Mouse (Mus musculus) liver, embryonic 11.5 days (tissue): Measurements from ENCODE around the gene Depdc1b. TPM values are rescaled to one million over a fixed set of nuclear protein-coding genes. Genes with fewer than 3 reads are reported as not detected.

Source experiments
- ATAC-seq: fragments of 200-750 bp; cut with Nextera tagmentation; replicated peaks from 2 replicates; pipeline ENCODE4 v1.8.0; 2017; ENCODE audit warnings: moderate number of reproducible peaks, mild to moderate bottlenecking, moderate TSS enrichment, moderate library complexity; ENCODE audit not compliant: low FRiP score
- DNase-seq: peaks from one replicate; pipeline ENCODE4 v3.0.0-alpha.2; 2017; ENCODE audit warnings: low spot score
- H3K27ac ChIP-seq: fragments of 300-500 bp; sonication (generic); 2 replicates; pipeline ENCODE4 v1.5.1; 2014; ENCODE audit warnings: mild to moderate bottlenecking, low read depth, low read length, control low read depth
- H3K27me3 ChIP-seq: fragments of 300-500 bp; sonication (generic); replicated peaks from 2 replicates; pipeline ENCODE4 v1.6.1; 2014; ENCODE audit warnings: low read length, mixed read lengths; ENCODE audit not compliant: control insufficient read depth, insufficient read depth
- H3K36me3 ChIP-seq: fragments of 300-500 bp; sonication (generic); 2 replicates; pipeline ENCODE4 v1.6.1; 2014; ENCODE audit warnings: mild to moderate bottlenecking, low read length, moderate library complexity, mixed read lengths; ENCODE audit not compliant: control insufficient read depth, insufficient read depth
- H3K4me1 ChIP-seq: fragments of 300-500 bp; sonication (generic); replicated peaks from 2 replicates; pipeline ENCODE4 v1.6.1; 2014; ENCODE audit warnings: low read length, mixed read lengths; ENCODE audit not compliant: control insufficient read depth, insufficient read depth
- H3K4me2 ChIP-seq: fragments of 300-500 bp; sonication (generic); 2 replicates; pipeline ENCODE4 v1.6.1; 2014; ENCODE audit warnings: mild to moderate bottlenecking, control low read depth, moderate library complexity
- H3K4me3 ChIP-seq: fragments of 300-500 bp; sonication (generic); 2 replicates; pipeline ENCODE4 v1.5.1; 2014; ENCODE audit warnings: low read depth, low read length, control low read depth
- H3K9ac ChIP-seq: fragments of 300-500 bp; sonication (generic); 2 replicates; pipeline ENCODE4 v1.6.1; 2014; ENCODE audit warnings: low read depth, low read length, control low read depth
- H3K9me3 ChIP-seq: fragments of 300-500 bp; sonication (generic); 2 replicates; pipeline ENCODE4 v1.6.1; 2016; ENCODE audit warnings: low read length, inconsistent platforms, mixed read lengths; ENCODE audit not compliant: control insufficient read depth
- WGBS: fragments of 180-500 bp; shearing (Covaris S2); extraction: QIAGEN DNeasy Blood & Tissue Kit; methylation state at CpG from one replicate; pipeline ENCODE4 v1.1.7; 2014; 5-methylcytosine and 5-hydroxymethylcytosine counted together
- polyA plus RNA-seq: library from polyadenylated mRNA; unstranded; fragments of >200 nt; fragmentation: Nextera tagmentation; extraction: Ambion mirVana; gene quantifications from 2 replicates; pipeline ENCODE4 v1.2.1, GENCODE M21; 2014

Depdc1b gene
- 13.5 and 14.9 TPM in 2 replicates for polyA plus RNA-seq

GRCm38 (mm10) chr13:108315702-108316486 is at the start of gene Depdc1b:
TSS of gene Depdc1b (plus strand) at chr13:108316332.
- Histone ChIP-seq H3K9me3 (no peaks in the 10 kb centered on the region), H3K4me1 (peaks cover 12% of the 10 kb centered on the region), H3K4me3 (peak within 1 kb of the TSS; percentile 91), H3K9ac (peak within 1 kb of the TSS; percentile 84), H3K27ac (peak within 1 kb of the TSS; percentile 90), H3K36me3 (no peaks in the 10 kb centered on the region; the same call in 1 of the 2 replicates), H3K27me3 (no peaks in the 10 kb centered on the region), H3K4me2 (peak within 1 kb of the TSS; percentile 89)
- peak; percentile 93 for ATAC-seq
- under 1% methylated on average over 48 of the region's 48 CpGs for WGBS
- peak; percentile 91 for DNase-seq

- no peak overlapping the region for H3K4me3 ChIP-seq
- H3K27ac ChIP-seq, result no peak overlapping the region
- no peak overlapping the region for H3K4me2 ChIP-seq
- no peak for ATAC-seq
- H3K27me3 ChIP-seq, result no peaks in the 10 kb centered on the region
- H3K9me3 ChIP-seq, result no peaks in the 10 kb centered on the region
- DNase-seq, result no peak
- 0 out of 2 replicates have a peak, but pooled peaks cover 3% of the 10 kb centered on the region for H3K4me1 ChIP-seq
- 48% methylated on average over 9 of the region's 9 CpGs for WGBS
- no peak overlapping the region for H3K9ac ChIP-seq
- no peaks in the 10 kb centered on the region for H3K36me3 ChIP-seq
Measured at GRCm38 (mm10) chr13:108267841-108268634, 48.1 kb upstream of the Depdc1b start.

GRCm38 (mm10) chr13:108271458-108272148 is 44.5 kb upstream of the Depdc1b start:
- Histone ChIP-seq H3K9me3 (no peaks in the 10 kb centered on the region), H3K9ac (no peak overlapping the region), H3K4me3 (no peak overlapping the region), H3K4me2 (no peak overlapping the region), H3K27me3 (no peaks in the 10 kb centered on the region), H3K4me1 (0 out of 2 replicates have a peak, but pooled peaks cover 3% of the 10 kb centered on the region), H3K27ac (no peak overlapping the region), H3K36me3 (no peaks in the 10 kb centered on the region)
- no peak for DNase-seq
- WGBS, result 45% methylated on average over 7 of the region's 7 CpGs
- no peak for ATAC-seq

GRCm38 (mm10) chr13:108272332-108272731 is 43.8 kb upstream of the Depdc1b start:
- Histone ChIP-seq H3K36me3 (no peaks in the 10 kb centered on the region), H3K9me3 (no peaks in the 10 kb centered on the region), H3K27ac (no peak overlapping the region), H3K27me3 (no peaks in the 10 kb centered on the region), H3K4me3 (no peak overlapping the region), H3K9ac (no peak overlapping the region), H3K4me2 (no peak overlapping the region), H3K4me1 (0 out of 2 replicates have a peak, but pooled peaks cover 3% of the 10 kb centered on the region)
- 64% methylated on average over 8 of the region's 8 CpGs for WGBS
- DNase-seq (no peak), ATAC-seq (no peak)

GRCm38 (mm10) chr13:108273034-108273433 is 43.1 kb upstream of the Depdc1b start:
- DNase-seq (no peak), ATAC-seq (no peak)
- Histone ChIP-seq H3K27ac (no peak overlapping the region), H3K4me3 (no peak overlapping the region), H3K9me3 (no peaks in the 10 kb centered on the region), H3K4me2 (no peak overlapping the region), H3K27me3 (no peaks in the 10 kb centered on the region), H3K36me3 (no peaks in the 10 kb centered on the region), H3K9ac (no peak overlapping the region), H3K4me1 (no peaks in the 10 kb centered on the region)
- WGBS, result 70% methylated on average over 15 of the region's 15 CpGs

- no peak for DNase-seq
- Histone ChIP-seq H3K9ac (no peak overlapping the region), H3K4me3 (no peak overlapping the region), H3K27me3 (no peaks in the 10 kb centered on the region), H3K4me2 (no peak overlapping the region), H3K4me1 (no peaks in the 10 kb centered on the region), H3K9me3 (no peaks in the 10 kb centered on the region), H3K36me3 (no peaks in the 10 kb centered on the region), H3K27ac (no peak overlapping the region)
- 62% methylated on average over 5 of the region's 5 CpGs for WGBS
- no peak for ATAC-seq
Measured at GRCm38 (mm10) chr13:108273456-108273855, 42.7 kb upstream of the Depdc1b start.

GRCm38 (mm10) chr13:108276561-108276960 is 39.6 kb upstream of the Depdc1b start:
- Histone ChIP-seq H3K36me3 (no peaks in the 10 kb centered on the region), H3K4me2 (no peak overlapping the region), H3K4me1 (no peaks in the 10 kb centered on the region), H3K9ac (no peak overlapping the region), H3K9me3 (no peaks in the 10 kb centered on the region), H3K27me3 (no peaks in the 10 kb centered on the region), H3K27ac (no peak overlapping the region), H3K4me3 (no peak overlapping the region)
- WGBS, result 38% methylated on average over 1 of the region's 1 CpGs
- DNase-seq (no peak), ATAC-seq (no peak)

GRCm38 (mm10) chr13:108277320-108277719 is 38.8 kb upstream of the Depdc1b start:
- H3K4me3 ChIP-seq, result no peak overlapping the region
- no peak for DNase-seq
- no peak for ATAC-seq
- no peak overlapping the region for H3K9ac ChIP-seq
- H3K4me1 ChIP-seq, result no peaks in the 10 kb centered on the region
- no peak overlapping the region for H3K27ac ChIP-seq
- WGBS, result 83% methylated on average over 7 of the region's 7 CpGs
- H3K9me3 ChIP-seq, result no peaks in the 10 kb centered on the region
- H3K4me2 ChIP-seq, result no peak overlapping the region
- H3K36me3 ChIP-seq, result no peaks in the 10 kb centered on the region
- H3K27me3 ChIP-seq, result no peaks in the 10 kb centered on the region
